Mouse (Mus musculus): ENCODE results near the gene Naa20. TPM values are rescaled to one million over a fixed set of nuclear protein-coding genes. Genes with fewer than 3 reads are reported as not detected.
A peak's percentile ranks its signal among the peaks of the same experiment; 100 is the strongest.

The Naa20 gene
- polyA plus RNA-seq, 2 experiments = 29.9 to 70.2 TPM

DNA sequence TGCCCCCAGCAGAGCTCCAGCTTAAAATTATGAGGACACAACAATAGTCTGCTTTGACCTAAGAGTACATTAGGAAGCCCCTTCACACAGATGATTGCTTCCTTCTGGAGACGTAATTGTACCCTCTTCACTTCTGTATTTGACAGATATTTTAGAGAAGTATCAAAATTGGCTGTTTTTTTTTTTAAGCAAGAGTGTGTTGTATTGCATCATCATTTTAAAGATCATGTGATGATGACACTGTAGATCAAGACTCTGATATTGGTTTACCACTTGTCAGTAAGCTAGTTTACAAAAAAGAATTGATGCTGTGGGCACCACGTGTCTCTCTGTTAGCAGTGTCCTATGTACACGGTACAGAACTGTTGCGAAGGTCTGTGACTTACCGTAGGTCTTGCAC, 50.8 kb downstream of the Naa20 start:
- DNase-seq (ENCODE audit: low read depth in 3 of 3, low spot score in 3 of 3) = no peak
- TF ChIP-seq EP300 (IDR thresholded peaks at IDR 0.05; ENCODE audit: low read depth) = no peak
- TF ChIP-seq CTCF (IDR thresholded peaks at IDR 0.05; ENCODE audit: low read depth) = no peak
- 57% methylated on average over 5 of the region's 5 CpGs for WGBS (ENCODE audit: insufficient replicate concordance)

DNA sequence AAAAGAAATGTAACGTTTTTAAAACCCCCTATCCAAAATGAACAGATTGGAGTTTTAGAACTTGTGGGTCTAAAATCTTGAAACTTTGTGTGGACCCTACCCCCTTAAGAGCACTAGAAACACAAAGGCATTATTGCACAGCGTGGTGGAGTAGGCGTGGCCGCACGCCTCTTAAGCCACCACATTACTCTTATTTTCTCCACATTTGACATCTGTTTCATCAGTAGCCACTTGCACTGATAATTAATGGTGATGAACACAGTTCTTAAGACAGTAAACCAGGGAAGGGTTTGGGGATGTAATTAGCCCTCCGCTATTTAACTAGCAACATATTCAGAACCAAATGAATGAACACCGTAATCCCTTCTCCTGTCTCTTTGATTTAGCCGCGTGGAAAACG, 53.9 kb downstream of the Naa20 start:
- DNase-seq (ENCODE audit: low read depth in 3 of 3, low spot score in 3 of 3) (no peak), ATAC-seq (ENCODE audit: insufficient read depth) (no peak)
- no peaks in the 10 kb centered on the region for H3K27me3 ChIP-seq (ENCODE audit: control insufficient read depth, insufficient read depth, low read length)
- no peak overlapping the region for H3K9ac ChIP-seq (replicated peaks)
- no peaks in the 10 kb centered on the region for H3K36me3 ChIP-seq (replicated peaks; ENCODE audit: control insufficient read depth, insufficient read depth, low read depth)
- H3K4me3 ChIP-seq (ENCODE audit: insufficient read depth in 1 of 2, low read depth in 2 of 2, low read length in 2 of 2) = no peak overlapping the region
- no peak for TF ChIP-seq CTCF (IDR thresholded peaks at IDR 0.05; ENCODE audit: low read depth)
- no peak for TF ChIP-seq EP300 (IDR thresholded peaks at IDR 0.05; ENCODE audit: low read depth)
- no peaks in the 10 kb centered on the region for H3K9me3 ChIP-seq (ENCODE audit: control insufficient read depth, low read length)
- 66% methylated on average over 10 of the region's 10 CpGs for WGBS (ENCODE audit: insufficient replicate concordance)
- no peaks in the 10 kb centered on the region for H3K4me1 ChIP-seq (replicated peaks; ENCODE audit: control insufficient read depth in 2 of 2, insufficient read depth in 2 of 2, low read length in 1 of 2)
- no peak overlapping the region for H3K27ac ChIP-seq
- H3K4me2 ChIP-seq (ENCODE audit: low read depth) = no peak overlapping the region

More for the DNA sequence above, 50.8 kb downstream of the Naa20 start:
- Histone ChIP-seq H3K9me3 (ENCODE audit: control insufficient read depth, low read length) (no peaks in the 10 kb centered on the region), H3K9ac (replicated peaks) (no peak overlapping the region), H3K4me2 (ENCODE audit: low read depth) (no peak overlapping the region), H3K4me3 (ENCODE audit: insufficient read depth in 1 of 2, low read depth in 2 of 2, low read length in 2 of 2) (no peak overlapping the region), H3K36me3 (replicated peaks; ENCODE audit: control insufficient read depth, insufficient read depth, low read depth) (no peaks in the 10 kb centered on the region), H3K4me1 (replicated peaks; ENCODE audit: control insufficient read depth in 2 of 2, insufficient read depth in 2 of 2, low read length in 1 of 2) (no peaks in the 10 kb centered on the region), H3K27me3 (ENCODE audit: control insufficient read depth, insufficient read depth, low read length) (no peaks in the 10 kb centered on the region), H3K27ac (no peak overlapping the region)
- no peak for ATAC-seq (ENCODE audit: insufficient read depth)

DNA sequence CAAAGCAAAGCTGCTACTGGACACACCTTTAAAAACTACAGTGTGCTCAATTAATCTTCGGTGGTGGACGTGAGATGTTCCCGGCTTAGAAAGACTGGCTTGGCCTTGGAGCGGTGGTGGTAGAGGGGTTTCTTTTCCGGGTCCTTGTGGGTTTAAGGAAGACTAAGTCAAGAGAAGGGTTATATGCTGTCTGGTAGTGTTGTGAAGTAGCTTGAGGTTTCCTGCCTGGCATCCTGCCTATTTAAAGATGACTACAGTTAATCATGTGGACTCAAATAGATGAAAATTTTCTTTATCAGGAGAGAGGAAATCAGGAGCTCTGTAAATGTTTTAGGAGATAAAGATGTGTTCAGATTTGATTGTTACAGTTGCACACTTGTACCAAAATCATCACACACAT, 54.4 kb downstream of the Naa20 start:
- DNase-seq (ENCODE audit: low read depth in 3 of 3, low spot score in 3 of 3) (no peak), ATAC-seq (ENCODE audit: insufficient read depth) (no peak)
- no peak for TF ChIP-seq CTCF (IDR thresholded peaks at IDR 0.05; ENCODE audit: low read depth)
- TF ChIP-seq EP300 (IDR thresholded peaks at IDR 0.05; ENCODE audit: low read depth) = no peak
- Histone ChIP-seq H3K27ac (no peak overlapping the region), H3K4me2 (ENCODE audit: low read depth) (no peak overlapping the region), H3K9me3 (ENCODE audit: control insufficient read depth, low read length) (no peaks in the 10 kb centered on the region), H3K27me3 (ENCODE audit: control insufficient read depth, insufficient read depth, low read length) (no peaks in the 10 kb centered on the region), H3K4me3 (ENCODE audit: insufficient read depth in 1 of 2, low read depth in 2 of 2, low read length in 2 of 2) (no peak overlapping the region), H3K9ac (replicated peaks) (no peak overlapping the region), H3K36me3 (replicated peaks; ENCODE audit: control insufficient read depth, insufficient read depth, low read depth) (no peaks in the 10 kb centered on the region), H3K4me1 (replicated peaks; ENCODE audit: control insufficient read depth in 2 of 2, insufficient read depth in 2 of 2, low read length in 1 of 2) (no peaks in the 10 kb centered on the region)
- WGBS (ENCODE audit: insufficient replicate concordance) = 59% methylated on average over 5 of the region's 5 CpGs

DNA sequence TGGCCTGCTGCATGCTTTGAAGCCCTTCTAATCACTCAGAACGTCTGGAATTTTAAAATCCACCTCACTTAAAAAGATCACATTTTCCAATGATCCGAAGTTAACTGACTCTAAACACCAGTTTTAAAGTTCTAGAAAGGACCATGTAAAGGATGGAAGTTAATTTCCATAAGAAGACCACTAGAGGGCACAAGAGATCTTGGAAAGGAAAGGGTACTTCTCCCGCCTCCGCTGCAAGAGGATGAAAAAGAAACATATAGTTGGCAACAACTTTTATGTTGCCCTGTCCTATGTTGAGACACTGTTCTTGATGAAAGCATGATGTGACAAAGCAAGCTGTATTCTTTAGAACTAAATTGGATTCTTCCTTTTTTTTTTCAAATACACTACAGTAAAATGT, 55.6 kb downstream of the Naa20 start:
- ATAC-seq (ENCODE audit: insufficient read depth) = no peak
- peak in 1 of 3 experiments; percentile 3 for DNase-seq (ENCODE audit: low read depth in 3 of 3, low spot score in 3 of 3)
- 8% methylated on average over 4 of the region's 4 CpGs for WGBS (ENCODE audit: insufficient replicate concordance)

DNA sequence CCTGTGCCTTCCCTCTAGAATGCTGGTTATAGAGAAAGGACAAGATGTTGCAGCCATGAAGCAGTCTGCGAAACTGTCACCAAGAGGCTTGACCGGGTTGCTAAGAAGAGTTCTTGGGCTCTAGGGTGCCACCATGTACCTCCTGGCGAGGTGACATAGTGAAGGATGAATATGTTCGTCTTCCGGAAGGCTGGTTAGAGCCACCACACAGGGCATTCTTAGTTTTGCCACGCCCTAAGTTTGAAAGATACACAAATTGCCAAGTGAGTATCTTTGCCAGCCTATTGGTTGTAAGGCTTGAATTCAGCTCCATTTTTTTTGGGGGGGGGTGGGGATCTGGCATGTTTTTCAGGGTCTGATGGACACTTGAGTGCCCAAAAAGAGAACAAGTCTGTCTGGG, 56.2 kb downstream of the Naa20 start:
- no peaks in the 10 kb centered on the region for H3K4me1 ChIP-seq (replicated peaks; ENCODE audit: control insufficient read depth in 2 of 2, insufficient read depth in 2 of 2, low read length in 1 of 2)
- WGBS (ENCODE audit: insufficient replicate concordance) = 60% methylated on average over 6 of the region's 6 CpGs
- H3K27me3 ChIP-seq (ENCODE audit: control insufficient read depth, insufficient read depth, low read length) = no peaks in the 10 kb centered on the region
- H3K36me3 ChIP-seq (replicated peaks; ENCODE audit: control insufficient read depth, insufficient read depth, low read depth) = no peaks in the 10 kb centered on the region
- DNase-seq (ENCODE audit: low read depth in 3 of 3, low spot score in 3 of 3) (no peak), ATAC-seq (ENCODE audit: insufficient read depth) (no peak)
- no peak overlapping the region for H3K4me3 ChIP-seq (ENCODE audit: insufficient read depth in 1 of 2, low read depth in 2 of 2, low read length in 2 of 2)
- no peak overlapping the region for H3K9ac ChIP-seq (replicated peaks)
- H3K9me3 ChIP-seq (ENCODE audit: control insufficient read depth, low read length) = no peaks in the 10 kb centered on the region
- H3K27ac ChIP-seq = no peak overlapping the region
- no peak for TF ChIP-seq CTCF (IDR thresholded peaks at IDR 0.05; ENCODE audit: low read depth)
- no peak for TF ChIP-seq EP300 (IDR thresholded peaks at IDR 0.05; ENCODE audit: low read depth)
- H3K4me2 ChIP-seq (ENCODE audit: low read depth) = no peak overlapping the region

More for the DNA sequence above, 55.6 kb downstream of the Naa20 start:
- no peak overlapping the region for H3K4me2 ChIP-seq (ENCODE audit: low read depth)
- H3K9me3 ChIP-seq (ENCODE audit: control insufficient read depth, low read length) = no peaks in the 10 kb centered on the region
- no peaks in the 10 kb centered on the region for H3K4me1 ChIP-seq (replicated peaks; ENCODE audit: control insufficient read depth in 2 of 2, insufficient read depth in 2 of 2, low read length in 1 of 2)
- no peaks in the 10 kb centered on the region for H3K36me3 ChIP-seq (replicated peaks; ENCODE audit: control insufficient read depth, insufficient read depth, low read depth)
- no peaks in the 10 kb centered on the region for H3K27me3 ChIP-seq (ENCODE audit: control insufficient read depth, insufficient read depth, low read length)
- no peak overlapping the region for H3K9ac ChIP-seq (replicated peaks)
- TF ChIP-seq CTCF (IDR thresholded peaks at IDR 0.05; ENCODE audit: low read depth) (peak; percentile 48; the same call in 1 of the 2 replicates), EP300 (IDR thresholded peaks at IDR 0.05; ENCODE audit: low read depth) (no peak)
- H3K4me3 ChIP-seq (ENCODE audit: insufficient read depth in 1 of 2, low read depth in 2 of 2, low read length in 2 of 2) = no peak overlapping the region
- H3K27ac ChIP-seq = no peak overlapping the region
